ENCODE assay signal across 8 mouse cellular contexts in the genomic region with DNA sequence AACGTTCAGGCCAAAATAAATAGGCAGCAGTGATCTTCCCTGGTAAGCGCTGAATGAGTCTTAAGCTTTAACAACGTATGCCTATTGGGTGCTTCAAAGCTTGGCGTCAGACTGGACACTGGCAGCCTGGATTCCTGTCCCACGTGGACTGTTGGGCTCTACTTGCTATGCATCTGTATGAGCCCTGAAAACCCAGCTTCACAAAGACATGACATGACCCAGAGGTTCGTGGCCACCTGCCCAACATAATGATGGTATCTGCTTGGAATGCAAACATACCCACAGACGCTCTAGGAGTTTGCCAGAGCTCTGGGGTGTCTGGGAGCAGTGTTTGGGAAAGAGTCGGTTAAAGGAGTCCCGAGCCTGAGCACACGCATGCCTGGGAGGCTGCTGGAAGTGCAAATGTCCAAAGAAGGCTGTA. TPM values are rescaled to one million over a fixed set of nuclear protein-coding genes. Genes with fewer than 3 reads are reported as not detected.
DNase-seq lines count a peak whose midpoint lies in the region; ATAC-seq and TF ChIP-seq lines count a peak whose summit lies in the region.

No protein-coding gene starts in this region.

- peak; percentile 27; the same call in 1 of the 2 replicates for ATAC-seq in embryonic facial prominence, embryonic 14.5 days (ENCODE audit: low read depth)

- 0 out of 2 replicates have a peak, but pooled peaks cover 7% of the 10 kb centered on the region for H3K36me3 ChIP-seq in embryonic facial prominence, embryonic 14.5 days (ENCODE audit: control insufficient read depth, insufficient read depth, low read length)
- peaks cover 55% of the 10 kb centered on the region for H3K36me3 ChIP-seq in embryonic facial prominence, embryonic 10.5 days (replicated peaks)
- no peaks in the 10 kb centered on the region for H3K36me3 ChIP-seq in thymus, adult 2 months (ENCODE audit: control insufficient read depth, insufficient read depth, low read length)

- 71% methylated on average over 10 of the region's 10 CpGs for WGBS in embryonic facial prominence, embryonic 14.5 days
- WGBS in embryonic facial prominence, embryonic 10.5 days: 83% methylated on average over 10 of the region's 10 CpGs
- WGBS in thymus, adult 2 months: 37% methylated on average over 10 of the region's 10 CpGs

- H3K9me3 ChIP-seq in embryonic facial prominence, embryonic 14.5 days (ENCODE audit: control insufficient read depth, low read length): no peaks in the 10 kb centered on the region
- H3K9me3 ChIP-seq in embryonic facial prominence, embryonic 10.5 days: no peaks in the 10 kb centered on the region

- no peak for TF ChIP-seq CTCF in thymus, adult 2 months (IDR thresholded peaks at IDR 0.05; ENCODE audit: borderline replicate concordance, control insufficient read depth, extremely low read depth, insufficient read depth, low read length, poor library complexity)

- no peaks in the 10 kb centered on the region for H3K4me1 ChIP-seq in embryonic facial prominence, embryonic 14.5 days (ENCODE audit: control insufficient read depth, insufficient read depth, low read length)
- peaks cover 14% of the 10 kb centered on the region for H3K4me1 ChIP-seq in embryonic facial prominence, embryonic 10.5 days
- H3K4me1 ChIP-seq in thymus, adult 2 months (replicated peaks; ENCODE audit: control insufficient read depth, insufficient read depth, low read length): peaks cover 39% of the 10 kb centered on the region

- H3K27me3 ChIP-seq in embryonic facial prominence, embryonic 14.5 days (replicated peaks; ENCODE audit: control insufficient read depth, insufficient read depth, low read length): no peaks in the 10 kb centered on the region
- no peaks in the 10 kb centered on the region for H3K27me3 ChIP-seq in embryonic facial prominence, embryonic 10.5 days (replicated peaks; ENCODE audit: low read depth, poor library complexity, severe bottlenecking)
- H3K27me3 ChIP-seq in thymus, adult 2 months (ENCODE audit: control insufficient read depth, insufficient read depth, low read length): no peaks in the 10 kb centered on the region

- DNase-seq in embryonic facial prominence, embryonic 14.5 days (ENCODE audit: low spot score): peak; percentile 68
- no peak for DNase-seq in embryonic facial prominence, embryonic 10.5 days (ENCODE audit: low spot score)
- DNase-seq in thymus, adult 2 months: no peak
- no peak for DNase-seq in thymus, adult 18-20 months
- peak; percentile 23 to 42 for DNase-seq in kidney, postnatal 4 days
- peak; percentile 69 to 71 for DNase-seq in urinary bladder, postnatal 4 days (ENCODE audit: low spot score in 2 of 2)
- DNase-seq in testis, postnatal 10 days (ENCODE audit: low spot score): no peak
- no peak for DNase-seq in embryo, embryonic 10.5 days (ENCODE audit: low spot score)

- no peak for TF ChIP-seq POLR2A in thymus, adult 2 months (IDR thresholded peaks at IDR 0.05; ENCODE audit: control insufficient read depth, extremely low read depth, insufficient read depth, low read length, poor library complexity)

- no peak overlapping the region for H3K4me3 ChIP-seq in embryonic facial prominence, embryonic 14.5 days (ENCODE audit: low read depth, low read length)
- no peak overlapping the region for H3K4me3 ChIP-seq in embryonic facial prominence, embryonic 10.5 days
- no peak overlapping the region for H3K4me3 ChIP-seq in thymus, adult 2 months (ENCODE audit: control insufficient read depth, insufficient read depth, low read length)

- no peak overlapping the region for H3K9ac ChIP-seq in embryonic facial prominence, embryonic 14.5 days (ENCODE audit: low read depth, low read length)

- no peak overlapping the region; the same call in 1 of the 2 replicates for H3K27ac ChIP-seq in embryonic facial prominence, embryonic 14.5 days (replicated peaks; ENCODE audit: low read depth, low read length)
- no peak overlapping the region for H3K27ac ChIP-seq in embryonic facial prominence, embryonic 10.5 days (replicated peaks)
- H3K27ac ChIP-seq in thymus, adult 2 months (ENCODE audit: control insufficient read depth, insufficient read depth, low read length): 0 out of 2 replicates have a peak overlapping the region, but pooled peaks have one; percentile 3

- H3K4me2 ChIP-seq in embryonic facial prominence, embryonic 14.5 days (ENCODE audit: low read depth, low read length): no peak overlapping the region

RNA-seq across cellular contexts. Expression of a gene that starts 22.8 kb away (rescaled TPM):
- 17.1 and 17.2 TPM in 2 replicates for polyA plus RNA-seq in embryonic facial prominence, embryonic 14.5 days (2014; fragmentation: Nextera tagmentation; extraction: Ambion mirVana)
- 10.2 and 10.9 TPM in 2 replicates for polyA plus RNA-seq in embryonic facial prominence, embryonic 10.5 days (2016; fragmentation: Nextera tagmentation; extraction: Ambion mirVana)
- 40.5 and 43.1 TPM in 2 replicates for polyA plus RNA-seq in thymus, adult 2 months (2012; rRNA removed)

RNA-seq across cellular contexts. Expression of a gene that starts 28.7 kb away (rescaled TPM):
- 9.8 and 10.0 TPM in 2 replicates for polyA plus RNA-seq in embryonic facial prominence, embryonic 14.5 days (2014; fragmentation: Nextera tagmentation; extraction: Ambion mirVana)
- polyA plus RNA-seq in embryonic facial prominence, embryonic 10.5 days (2016; fragmentation: Nextera tagmentation; extraction: Ambion mirVana): 9.5 and 10.3 TPM in 2 replicates
- 26.8 and 27.6 TPM in 2 replicates for polyA plus RNA-seq in thymus, adult 2 months (2012; rRNA removed)

RNA-seq across cellular contexts. Expression of a gene that starts 28.9 kb away (rescaled TPM):
- 5.4 and 7.2 TPM in 2 replicates for polyA plus RNA-seq in embryonic facial prominence, embryonic 14.5 days (2014; fragmentation: Nextera tagmentation; extraction: Ambion mirVana)
- 8.5 and 8.7 TPM in 2 replicates for polyA plus RNA-seq in embryonic facial prominence, embryonic 10.5 days (2016; fragmentation: Nextera tagmentation; extraction: Ambion mirVana)
- 12.0 and 15.2 TPM in 2 replicates for polyA plus RNA-seq in thymus, adult 2 months (2012; rRNA removed)

Comparison
In these comparisons a context has a peak if more than half of its experiments do, and no peak if none do; other contexts are left out.
1. DNase-seq: peak in embryonic facial prominence, embryonic 14.5 days (single experiment), kidney, postnatal 4 days (2 of 2) and urinary bladder, postnatal 4 days (2 of 2); none in embryonic facial prominence, embryonic 10.5 days (single experiment), thymus, adult 2 months (single experiment), thymus, adult 18-20 months (0 of 2), testis, postnatal 10 days (single experiment) and embryo, embryonic 10.5 days (single experiment).